Mouse (Mus musculus) liver, postnatal 0 days (tissue): ENCODE results near the gene Vcp.

Experiments
- CTCF ChIP-seq: sonication (generic); IDR thresholded peaks from 2 replicates; pipeline ENCODE4 v1.5.1; 2016; ENCODE audit warnings: antibody characterized with exemption, low read depth
- EP300 ChIP-seq: IDR thresholded peaks from 2 replicates; pipeline ENCODE4 v1.6.1; 2016; ENCODE audit warnings: antibody characterized with exemption, low read depth, mild to moderate bottlenecking

DNA sequence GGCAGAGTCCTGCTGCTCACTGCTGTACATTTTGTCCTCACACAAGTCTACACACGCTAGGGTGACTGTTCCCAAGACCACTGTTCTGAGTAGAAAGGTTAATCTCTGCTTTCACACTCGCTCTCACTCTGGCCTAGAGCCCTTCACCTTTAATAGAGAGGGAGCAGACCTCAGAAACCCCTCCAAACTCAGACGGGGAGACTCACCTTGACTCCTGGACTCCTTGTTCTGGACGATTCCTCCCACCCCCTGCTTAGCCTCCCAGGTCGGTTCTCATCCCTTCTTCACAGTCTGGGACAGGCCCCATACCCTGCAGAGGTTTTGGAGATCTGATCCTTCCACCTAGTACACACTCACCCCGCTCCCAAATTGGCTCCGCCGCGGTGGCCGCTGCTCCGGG, 39.3 kb upstream of the Vcp start:
- no peak for TF ChIP-seq CTCF
- TF ChIP-seq EP300: no peak
